Mouse (Mus musculus): ENCODE results near the gene Cdc42bpb. TPM values are rescaled to one million over a fixed set of nuclear protein-coding genes. Genes with fewer than 3 reads are reported as not detected.
A peak's percentile ranks its signal among the peaks of the same experiment; 100 is the strongest.

Gene Cdc42bpb
- total and polyA plus RNA-seq, 2 experiments from 2014 or later, result 28.4 to 229 TPM

- H3K4me1 ChIP-seq (ENCODE audit: insufficient read depth, low read length), result no peaks in the 10 kb centered on the region
- 69% methylated on average over 8 of the region's 8 CpGs for WGBS
- DNase-seq (ENCODE audit: low spot score) (no peak), ATAC-seq (no peak)
- no peak overlapping the region for H3K27ac ChIP-seq
- no peak overlapping the region for H3K4me2 ChIP-seq (ENCODE audit: low read depth, low read length)
- TF ChIP-seq CTCF (IDR thresholded peaks at IDR 0.05; ENCODE audit: low read depth), result no peak
- H3K9me3 ChIP-seq (ENCODE audit: low read length), result no peaks in the 10 kb centered on the region
- H3K36me3 ChIP-seq (ENCODE audit: insufficient read depth, low read length), result peaks cover 85% of the 10 kb centered on the region
- H3K4me3 ChIP-seq (ENCODE audit: low read length), result no peak overlapping the region
- H3K27me3 ChIP-seq (ENCODE audit: insufficient read depth, low read length), result no peaks in the 10 kb centered on the region
- no peak overlapping the region for H3K9ac ChIP-seq (replicated peaks; ENCODE audit: low read length)
Observed at GRCm38 (mm10) chr12:111306821-111307220, 70.7 kb downstream of the Cdc42bpb start.

- no peak for ATAC-seq
Observed at GRCm38 (mm10) chr12:111303702-111304337, 73.7 kb downstream of the Cdc42bpb start.

DNA sequence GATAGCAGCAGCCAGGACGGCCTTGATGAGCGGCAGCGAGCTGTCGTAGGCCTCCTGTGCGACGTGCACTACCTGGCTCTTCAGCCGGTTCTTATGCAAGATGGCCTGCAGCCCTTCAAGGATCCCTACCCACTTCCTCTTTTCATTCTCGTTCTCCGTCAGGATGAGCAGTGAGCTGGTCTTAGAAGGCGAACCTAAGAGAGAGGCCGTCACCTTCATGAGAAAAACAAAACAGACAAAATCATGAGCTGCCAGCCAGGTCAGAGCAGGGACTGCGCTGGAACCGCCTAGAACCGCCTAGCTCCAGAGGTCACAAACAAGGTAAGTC lies 75.5 kb downstream of the Cdc42bpb start:
- no peak for ATAC-seq
- Histone ChIP-seq H3K4me1 (ENCODE audit: insufficient read depth, low read length) (no peaks in the 10 kb centered on the region), H3K27me3 (ENCODE audit: insufficient read depth, low read length) (no peaks in the 10 kb centered on the region), H3K27ac (no peak overlapping the region), H3K4me3 (ENCODE audit: low read length) (no peak overlapping the region), H3K36me3 (ENCODE audit: insufficient read depth, low read length) (peaks cover 79% of the 10 kb centered on the region), H3K9ac (replicated peaks; ENCODE audit: low read length) (no peak overlapping the region), H3K4me2 (ENCODE audit: low read depth, low read length) (no peak overlapping the region), H3K9me3 (ENCODE audit: low read length) (no peaks in the 10 kb centered on the region)
- TF ChIP-seq CTCF (IDR thresholded peaks at IDR 0.05; ENCODE audit: low read depth), result no peak
- 94% methylated on average over 14 of the region's 14 CpGs for WGBS
- no peak for DNase-seq (ENCODE audit: low spot score)

More at GRCm38 (mm10) chr12:111303702-111304337, 73.7 kb downstream of the Cdc42bpb start:
- Histone ChIP-seq H3K4me2 (ENCODE audit: low read depth, low read length) (no peak overlapping the region), H3K9ac (replicated peaks; ENCODE audit: low read length) (no peak overlapping the region), H3K9me3 (ENCODE audit: low read length) (no peaks in the 10 kb centered on the region), H3K4me3 (ENCODE audit: low read length) (no peak overlapping the region), H3K4me1 (ENCODE audit: insufficient read depth, low read length) (no peaks in the 10 kb centered on the region), H3K27me3 (ENCODE audit: insufficient read depth, low read length) (no peaks in the 10 kb centered on the region), H3K36me3 (ENCODE audit: insufficient read depth, low read length) (peaks cover 76% of the 10 kb centered on the region), H3K27ac (no peak overlapping the region)
- no peak for DNase-seq (ENCODE audit: low spot score)
- TF ChIP-seq CTCF (IDR thresholded peaks at IDR 0.05; ENCODE audit: low read depth), result no peak
- 91% methylated on average over 8 of the region's 8 CpGs for WGBS

DNA sequence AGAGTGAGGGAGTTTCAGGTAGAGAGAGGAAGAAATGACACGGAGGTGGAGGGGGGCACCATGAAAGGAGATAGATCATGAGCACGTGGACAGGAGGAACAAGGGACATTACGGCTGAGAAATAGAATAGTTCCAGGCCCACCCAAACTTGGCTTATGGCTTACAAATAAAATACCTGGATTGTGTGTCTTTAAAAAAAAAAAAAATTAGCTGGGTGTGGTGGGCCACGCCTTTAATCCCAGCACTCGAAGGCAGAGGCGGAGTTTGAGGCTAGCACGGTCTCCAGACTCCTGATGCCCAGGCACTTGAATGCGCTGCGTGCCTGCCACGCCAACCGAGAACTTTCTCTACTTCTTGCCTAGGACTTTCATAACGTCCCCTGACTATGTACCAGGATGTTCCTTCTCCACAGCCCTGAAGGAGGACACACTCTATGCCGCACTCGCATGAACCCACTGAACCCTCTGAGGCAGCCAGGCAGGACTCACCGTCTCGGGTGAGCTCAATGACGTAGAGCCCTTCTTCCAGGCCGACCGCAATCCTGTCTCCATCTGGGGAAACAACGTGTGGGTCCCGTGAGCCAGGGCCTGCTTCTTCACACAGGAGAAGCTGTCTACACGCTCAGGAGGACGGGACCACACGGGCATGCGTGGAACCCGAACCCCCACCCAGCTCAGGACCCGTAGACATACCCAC lies 76.0 kb downstream of the Cdc42bpb start:
- no peak overlapping the region for H3K27ac ChIP-seq
- no peak overlapping the region for H3K4me2 ChIP-seq (ENCODE audit: low read depth, low read length)
- 96% methylated on average over 27 of the region's 27 CpGs for WGBS
- ATAC-seq, result no peak
- no peaks in the 10 kb centered on the region for H3K4me1 ChIP-seq (ENCODE audit: insufficient read depth, low read length)
- H3K9me3 ChIP-seq (ENCODE audit: low read length), result no peaks in the 10 kb centered on the region
- TF ChIP-seq CTCF (IDR thresholded peaks at IDR 0.05; ENCODE audit: low read depth), result no peak
- H3K36me3 ChIP-seq (ENCODE audit: insufficient read depth, low read length), result peaks cover 76% of the 10 kb centered on the region
- no peaks in the 10 kb centered on the region for H3K27me3 ChIP-seq (ENCODE audit: insufficient read depth, low read length)
- no peak for DNase-seq (ENCODE audit: low spot score)
- H3K4me3 ChIP-seq (ENCODE audit: low read length), result no peak overlapping the region
- H3K9ac ChIP-seq (replicated peaks; ENCODE audit: low read length), result no peak overlapping the region

DNA sequence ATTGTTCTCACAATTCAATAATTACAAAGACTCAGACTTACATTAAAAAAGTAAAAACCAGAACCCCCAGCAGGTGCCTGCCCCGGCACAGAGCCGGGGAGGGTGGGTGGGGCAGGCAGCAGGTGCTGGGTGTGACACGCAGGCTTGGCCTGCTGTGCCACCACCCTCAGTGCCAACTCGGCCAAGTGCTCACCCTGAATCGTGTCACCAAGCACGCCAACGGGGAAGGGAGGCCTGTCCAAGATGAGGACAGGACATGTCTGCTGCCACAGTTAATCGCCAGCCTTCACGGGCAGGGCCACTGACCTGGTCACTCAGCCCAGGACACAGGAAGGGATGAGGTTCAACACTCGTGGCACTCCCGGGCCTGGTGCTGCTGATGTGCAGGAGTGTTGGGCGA lies 84.5 kb downstream of the Cdc42bpb start:
- no peaks in the 10 kb centered on the region for H3K9me3 ChIP-seq (ENCODE audit: low read length)
- no peak overlapping the region for H3K4me2 ChIP-seq (ENCODE audit: low read depth, low read length)
- ATAC-seq, result no peak
- no peaks in the 10 kb centered on the region for H3K27me3 ChIP-seq (ENCODE audit: insufficient read depth, low read length)
- TF ChIP-seq CTCF (IDR thresholded peaks at IDR 0.05; ENCODE audit: low read depth), result no peak
- no peaks in the 10 kb centered on the region for H3K4me1 ChIP-seq (ENCODE audit: insufficient read depth, low read length)
- no peak overlapping the region for H3K9ac ChIP-seq (replicated peaks; ENCODE audit: low read length)
- H3K4me3 ChIP-seq (ENCODE audit: low read length), result no peak overlapping the region
- H3K27ac ChIP-seq, result no peak overlapping the region
- DNase-seq (ENCODE audit: low spot score), result no peak
- 91% methylated on average over 12 of the region's 12 CpGs for WGBS
- peaks cover 52% of the 10 kb centered on the region for H3K36me3 ChIP-seq (ENCODE audit: insufficient read depth, low read length)

GRCm38 (mm10) chr12:111284532-111284931 lies 93.0 kb downstream of the Cdc42bpb start:
- Histone ChIP-seq H3K27ac (no peak overlapping the region), H3K4me1 (ENCODE audit: insufficient read depth, low read length) (no peaks in the 10 kb centered on the region), H3K4me3 (ENCODE audit: low read length) (no peak overlapping the region), H3K27me3 (ENCODE audit: insufficient read depth, low read length) (no peaks in the 10 kb centered on the region), H3K9me3 (ENCODE audit: low read length) (no peaks in the 10 kb centered on the region), H3K9ac (replicated peaks; ENCODE audit: low read length) (no peak overlapping the region), H3K4me2 (ENCODE audit: low read depth, low read length) (peak overlapping the region; percentile 34; the same call in 1 of the 2 replicates), H3K36me3 (ENCODE audit: insufficient read depth, low read length) (no peaks in the 10 kb centered on the region)
- no peak for TF ChIP-seq CTCF (IDR thresholded peaks at IDR 0.05; ENCODE audit: low read depth)
- 37% methylated on average over 10 of the region's 10 CpGs for WGBS
- 0 out of 2 replicates have a peak, but pooled peaks have one; percentile 8 for ATAC-seq
- no peak for DNase-seq (ENCODE audit: low spot score)

DNA sequence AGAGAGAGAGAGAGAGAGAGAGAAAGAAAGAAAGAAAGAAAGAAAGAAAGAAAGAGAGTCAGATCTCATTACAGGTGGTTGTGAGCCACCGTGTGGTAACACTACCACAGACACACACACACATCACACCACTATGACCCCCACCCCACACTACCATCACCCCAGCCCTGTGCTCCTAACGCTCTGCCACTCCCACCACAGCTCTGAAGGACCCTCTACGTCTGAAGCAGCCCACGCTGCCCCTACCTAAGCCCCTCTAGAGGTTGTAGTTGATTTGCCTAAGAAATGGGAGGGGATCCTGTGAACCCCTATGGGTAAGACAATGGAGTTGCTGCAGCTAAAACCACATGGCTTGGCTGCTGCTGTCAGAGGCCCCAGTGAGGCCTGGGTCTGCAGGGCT lies 93.9 kb downstream of the Cdc42bpb start:
- H3K27ac ChIP-seq, result no peak overlapping the region
- no peaks in the 10 kb centered on the region for H3K36me3 ChIP-seq (ENCODE audit: insufficient read depth, low read length)
- DNase-seq (ENCODE audit: low spot score) (no peak), ATAC-seq (0 out of 2 replicates have a peak, but pooled peaks have one; percentile 52)
- no peaks in the 10 kb centered on the region for H3K9me3 ChIP-seq (ENCODE audit: low read length)
- no peaks in the 10 kb centered on the region for H3K27me3 ChIP-seq (ENCODE audit: insufficient read depth, low read length)
- WGBS, result 81% methylated on average over 4 of the region's 4 CpGs
- H3K4me1 ChIP-seq (ENCODE audit: insufficient read depth, low read length), result no peaks in the 10 kb centered on the region
- H3K4me3 ChIP-seq (ENCODE audit: low read length), result no peak overlapping the region
- H3K9ac ChIP-seq (replicated peaks; ENCODE audit: low read length), result no peak overlapping the region
- no peak for TF ChIP-seq CTCF (IDR thresholded peaks at IDR 0.05; ENCODE audit: low read depth)
- H3K4me2 ChIP-seq (ENCODE audit: low read depth, low read length), result no peak overlapping the region
